Mouse (Mus musculus): ENCODE results near the gene Ctnna3.

DNA sequence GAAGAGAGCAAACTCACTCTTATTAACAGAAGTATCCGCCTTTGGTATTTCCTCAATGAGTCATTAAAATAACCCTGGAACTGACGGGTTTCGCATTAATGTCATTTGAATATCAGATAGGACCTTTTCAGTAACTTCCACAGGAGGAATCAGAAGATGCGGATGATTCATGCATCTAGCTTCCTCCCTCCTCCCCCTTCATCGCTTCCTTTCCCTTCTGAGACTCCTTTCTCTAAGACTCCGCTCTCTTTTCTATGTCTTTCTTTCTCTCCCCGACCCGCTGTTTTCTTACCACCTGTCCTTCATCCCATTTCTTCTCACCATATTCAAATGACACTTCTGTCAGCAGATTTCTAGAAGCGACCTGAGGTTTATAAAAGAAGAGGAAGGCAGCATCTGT, 572.1 kb downstream of the Ctnna3 start:
- TF ChIP-seq POLR2AphosphoS2 (IDR thresholded peaks at IDR 0.05; ENCODE audit: insufficient read length, low read depth) (no peak), MYOD1 (IDR thresholded peaks at IDR 0.05; ENCODE audit: control insufficient read depth in 1 of 3, insufficient read length in 2 of 3, low read depth in 2 of 3) (no peak), POLR2A (IDR thresholded peaks at IDR 0.05; ENCODE audit: insufficient read length, low read depth) (no peak), MYOG (IDR thresholded peaks at IDR 0.05; ENCODE audit: control insufficient read depth in 1 of 3, insufficient read depth in 1 of 3, insufficient read length in 2 of 3, low read depth in 2 of 3) (no peak), REST (IDR thresholded peaks at IDR 0.05; ENCODE audit: insufficient read depth, insufficient read length) (no peak), USF1 (IDR thresholded peaks at IDR 0.05; ENCODE audit: low read depth) (no peak), TCF3 (IDR thresholded peaks at IDR 0.05; ENCODE audit: insufficient read length, low read depth) (no peak), MAX (IDR thresholded peaks at IDR 0.05; ENCODE audit: low read depth) (no peak), SRF (IDR thresholded peaks at IDR 0.05; ENCODE audit: control insufficient read depth, insufficient read length, low read depth) (no peak)

Data from myocyte (in vitro differentiated cells).